Mouse (Mus musculus) thymus, postnatal 14 days (tissue): ENCODE results near the gene Bri3bp.

Experiments
- DNase-seq: peaks from one replicate; pipeline ENCODE4 v3.0.0; 2021

Gene Bri3bp

GRCm38 (mm10) chr5:125457538-125457937, 16.2 kb downstream of the Bri3bp start:
- DNase-seq = no peak

- no peak for DNase-seq
Measured at GRCm38 (mm10) chr5:125460574-125460973, 19.2 kb downstream of the Bri3bp start.

- peak; percentile 81 for DNase-seq
Measured at GRCm38 (mm10) chr5:125461868-125462445, 20.6 kb downstream of the Bri3bp start.

GRCm38 (mm10) chr5:125465192-125465591, 23.8 kb downstream of the Bri3bp start:
- no peak for DNase-seq

- peak; percentile 97 for DNase-seq
Measured at GRCm38 (mm10) chr5:125465701-125466106, 24.3 kb downstream of the Bri3bp start.

- DNase-seq = no peak
Measured at GRCm38 (mm10) chr5:125466483-125466882, 25.1 kb downstream of the Bri3bp start.

GRCm38 (mm10) chr5:125467261-125467660, 25.9 kb downstream of the Bri3bp start:
- DNase-seq = no peak

- DNase-seq = no peak
Measured at GRCm38 (mm10) chr5:125470713-125471112, 29.3 kb downstream of the Bri3bp start.

GRCm38 (mm10) chr5:125472796-125473475, 31.6 kb downstream of the Bri3bp start:
- DNase-seq = no peak

GRCm38 (mm10) chr5:125475030-125475429, 33.7 kb downstream of the Bri3bp start:
- DNase-seq = no peak

- DNase-seq = peak; percentile 99
Measured at GRCm38 (mm10) chr5:125475601-125476285, 34.4 kb downstream of the Bri3bp start, which contains the start of gene Aacs. Gene Aacs, plus strand, starts transcription at chr5:125475814.

GRCm38 (mm10) chr5:125476286-125476625, 34.9 kb downstream of the Bri3bp start:
- no peak for DNase-seq

- no peak for DNase-seq
Measured at GRCm38 (mm10) chr5:125476799-125477198, 35.4 kb downstream of the Bri3bp start.

GRCm38 (mm10) chr5:125477533-125477932, 36.2 kb downstream of the Bri3bp start:
- no peak for DNase-seq

GRCm38 (mm10) chr5:125478037-125478436, 36.7 kb downstream of the Bri3bp start:
- no peak for DNase-seq

- DNase-seq = no peak
Measured at GRCm38 (mm10) chr5:125479376-125479775, 38.0 kb downstream of the Bri3bp start.

GRCm38 (mm10) chr5:125480434-125481231, 39.3 kb downstream of the Bri3bp start:
- no peak for DNase-seq

GRCm38 (mm10) chr5:125482474-125482873, 41.1 kb downstream of the Bri3bp start:
- DNase-seq = no peak

- DNase-seq = no peak
Measured at GRCm38 (mm10) chr5:125483712-125484611, 42.6 kb downstream of the Bri3bp start.

- no peak for DNase-seq
Measured at GRCm38 (mm10) chr5:125485031-125485778, 43.8 kb downstream of the Bri3bp start.

- DNase-seq = no peak
Measured at GRCm38 (mm10) chr5:125486088-125486487, 44.7 kb downstream of the Bri3bp start.
